Mouse (Mus musculus) forebrain, embryonic 11.5 days (tissue): ENCODE results near the gene Cdk5rap2. TPM values are rescaled to one million over a fixed set of nuclear protein-coding genes. Genes with fewer than 3 reads are reported as not detected.

ENCODE experiments used
- ATAC-seq: fragments of 200-750 bp; cut with Nextera tagmentation; replicated peaks from 2 replicates; pipeline ENCODE4 v1.8.0; 2017; ENCODE audit warnings: moderate TSS enrichment; ENCODE audit not compliant: low FRiP score
- DNase-seq: peaks from one replicate; pipeline ENCODE4 v3.0.0-alpha.2; 2017; ENCODE audit warnings: low spot score
- H3K27ac ChIP-seq: fragments of 300-500 bp; sonication (generic); 2 replicates; pipeline ENCODE4 v1.5.1; 2014; ENCODE audit warnings: low read depth, low read length
- H3K27me3 ChIP-seq: fragments of 300-500 bp; sonication (generic); 2 replicates; pipeline ENCODE4 v1.6.1; 2014; ENCODE audit warnings: mild to moderate bottlenecking, low read length, mixed read lengths; ENCODE audit not compliant: control insufficient read depth, insufficient read depth
- H3K36me3 ChIP-seq: fragments of 300-500 bp; sonication (generic); 2 replicates; pipeline ENCODE4 v1.6.1; 2014; ENCODE audit warnings: mild to moderate bottlenecking, low read length, moderate library complexity, mixed read lengths; ENCODE audit not compliant: control insufficient read depth, insufficient read depth
- H3K4me1 ChIP-seq: fragments of 300-500 bp; sonication (generic); replicated peaks from 2 replicates; pipeline ENCODE4 v1.6.1; 2014; ENCODE audit warnings: low read length, mixed read lengths; ENCODE audit not compliant: control insufficient read depth, insufficient read depth
- H3K4me2 ChIP-seq: fragments of 300-500 bp; sonication (generic); 2 replicates; pipeline ENCODE4 v1.6.1; 2014; ENCODE audit warnings: low read depth, mild to moderate bottlenecking, low read length, moderate library complexity, mixed read lengths; ENCODE audit not compliant: severe bottlenecking
- H3K4me3 ChIP-seq: fragments of 300-500 bp; sonication (generic); 2 replicates; pipeline ENCODE4 v1.5.1; 2014; ENCODE audit warnings: low read depth, low read length
- H3K9ac ChIP-seq: fragments of 300-500 bp; sonication (generic); 2 replicates; pipeline ENCODE4 v1.6.1; 2014; ENCODE audit warnings: low read length
- H3K9me3 ChIP-seq: fragments of 300-500 bp; sonication (generic); 2 replicates; pipeline ENCODE4 v1.6.1; 2016; ENCODE audit warnings: low read length, mixed read lengths; ENCODE audit not compliant: control insufficient read depth
- WGBS: fragments of 180-500 bp; shearing (Covaris S2); extraction: QIAGEN DNeasy Blood & Tissue Kit; methylation state at CpG from one replicate; pipeline ENCODE4 v1.1.7; 2014; 5-methylcytosine and 5-hydroxymethylcytosine counted together
- polyA plus RNA-seq: library from polyadenylated mRNA; unstranded; fragments of >200 nt; fragmentation: Nextera tagmentation; extraction: Ambion mirVana; gene quantifications from 2 replicates; pipeline ENCODE4 v1.2.1, GENCODE M21; 2014

Gene Cdk5rap2
- polyA plus RNA-seq, 1 experiment from 2014 or later, result 25.6 TPM

DNA sequence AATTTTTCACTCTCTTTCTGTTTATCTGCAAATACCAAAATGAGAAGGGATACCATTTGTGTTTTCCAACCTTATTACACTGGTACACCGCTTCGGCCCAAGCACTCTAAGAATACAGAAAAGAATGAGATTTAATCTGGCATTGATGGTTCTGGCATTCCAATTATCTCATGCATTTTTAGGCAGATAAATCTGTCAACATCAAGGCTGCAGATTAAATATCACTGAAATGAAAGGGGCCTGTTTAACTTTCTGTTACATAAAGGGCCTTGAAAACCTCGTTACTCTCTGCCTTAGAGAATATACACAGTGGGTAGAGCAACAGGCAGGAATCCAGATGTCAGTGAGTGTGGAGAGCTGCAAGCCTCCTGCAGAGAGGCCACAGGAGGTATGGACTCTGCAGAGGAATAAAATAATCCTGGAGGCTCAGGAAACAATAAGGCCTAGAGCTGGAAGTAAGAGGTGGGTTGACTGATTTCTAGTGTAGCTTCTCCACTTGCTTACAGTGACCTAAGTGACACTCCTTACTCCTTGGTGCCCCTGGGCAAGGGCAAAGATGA is 166.6 kb downstream of the Cdk5rap2 start:
- no peaks in the 10 kb centered on the region; the same call in 1 of the 2 replicates for H3K36me3 ChIP-seq
- no peak overlapping the region for H3K27ac ChIP-seq
- ATAC-seq (no peak), DNase-seq (no peak)
- no peaks in the 10 kb centered on the region for H3K27me3 ChIP-seq
- no peak overlapping the region for H3K4me3 ChIP-seq
- no peak overlapping the region for H3K9ac ChIP-seq
- no peaks in the 10 kb centered on the region for H3K9me3 ChIP-seq
- H3K4me1 ChIP-seq, result no peaks in the 10 kb centered on the region
- no peak overlapping the region for H3K4me2 ChIP-seq
- WGBS, result 41% methylated on average over 3 of the region's 3 CpGs

DNA sequence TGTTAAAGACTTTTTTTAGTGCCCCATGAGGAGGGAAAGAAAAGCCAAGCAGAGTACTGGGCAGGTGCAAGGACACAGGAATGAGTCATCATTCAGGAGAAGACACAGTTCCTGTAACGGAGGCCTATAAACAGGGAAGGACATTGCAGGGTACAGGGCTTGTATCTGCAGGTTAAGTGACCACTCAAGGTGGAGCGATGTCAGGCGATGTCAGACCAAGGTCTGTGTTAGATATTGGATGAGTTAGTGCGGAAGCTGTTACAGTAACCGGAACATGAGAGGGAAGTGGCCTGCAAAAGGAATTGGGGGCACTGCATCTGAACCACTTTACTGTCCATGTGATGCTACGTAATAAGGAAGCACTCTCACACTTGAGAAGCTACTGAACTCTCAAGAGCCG is 170.5 kb downstream of the Cdk5rap2 start:
- WGBS, result 96% methylated on average over 7 of the region's 7 CpGs
- Histone ChIP-seq H3K36me3 (no peaks in the 10 kb centered on the region; the same call in 1 of the 2 replicates), H3K4me3 (no peak overlapping the region)

DNA sequence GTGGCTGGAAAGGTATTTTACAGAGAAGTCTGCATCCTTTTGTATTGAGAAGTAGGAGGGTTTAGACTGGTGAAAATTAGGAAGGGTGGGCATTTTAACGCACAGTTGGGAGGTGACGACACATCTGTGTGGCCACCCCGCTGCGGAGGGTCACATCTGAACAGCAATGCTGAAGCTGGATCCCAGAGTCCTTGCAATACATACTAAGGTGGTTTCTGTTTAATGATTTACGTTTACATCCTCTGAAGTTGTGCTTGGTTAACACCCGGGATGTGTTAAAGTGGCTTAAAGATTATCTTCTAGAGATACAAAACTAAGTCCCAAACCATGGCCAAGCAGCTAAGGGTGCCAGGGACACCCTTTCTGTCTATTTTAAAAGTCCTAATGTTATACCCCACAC is 171.4 kb downstream of the Cdk5rap2 start:
- H3K4me2 ChIP-seq, result no peak overlapping the region
- no peak for DNase-seq
- no peak for ATAC-seq
- no peaks in the 10 kb centered on the region for H3K27me3 ChIP-seq
- H3K9ac ChIP-seq, result no peak overlapping the region
- WGBS, result 95% methylated on average over 6 of the region's 6 CpGs
- H3K9me3 ChIP-seq, result no peaks in the 10 kb centered on the region
- no peak overlapping the region for H3K4me3 ChIP-seq
- H3K36me3 ChIP-seq, result no peaks in the 10 kb centered on the region; the same call in 1 of the 2 replicates
- no peaks in the 10 kb centered on the region for H3K4me1 ChIP-seq
- H3K27ac ChIP-seq, result no peak overlapping the region

More for the DNA sequence above, 170.5 kb downstream of the Cdk5rap2 start:
- no peak overlapping the region for H3K9ac ChIP-seq
- no peaks in the 10 kb centered on the region for H3K27me3 ChIP-seq
- no peak overlapping the region for H3K4me2 ChIP-seq
- DNase-seq, result no peak
- no peak for ATAC-seq
- H3K4me1 ChIP-seq, result no peaks in the 10 kb centered on the region
- H3K27ac ChIP-seq, result no peak overlapping the region
- no peaks in the 10 kb centered on the region for H3K9me3 ChIP-seq

- H3K9me3 ChIP-seq, result no peaks in the 10 kb centered on the region
- H3K27ac ChIP-seq, result no peak overlapping the region
- 95% methylated on average over 3 of the region's 3 CpGs for WGBS
- no peaks in the 10 kb centered on the region for H3K27me3 ChIP-seq
- no peak overlapping the region for H3K4me3 ChIP-seq
- H3K9ac ChIP-seq, result no peak overlapping the region
- DNase-seq (no peak), ATAC-seq (no peak)
- no peaks in the 10 kb centered on the region for H3K4me1 ChIP-seq
- no peaks in the 10 kb centered on the region; the same call in 1 of the 2 replicates for H3K36me3 ChIP-seq
- H3K4me2 ChIP-seq, result no peak overlapping the region
Measured at GRCm38 (mm10) chr4:70232383-70232782, 177.9 kb downstream of the Cdk5rap2 start.

DNA sequence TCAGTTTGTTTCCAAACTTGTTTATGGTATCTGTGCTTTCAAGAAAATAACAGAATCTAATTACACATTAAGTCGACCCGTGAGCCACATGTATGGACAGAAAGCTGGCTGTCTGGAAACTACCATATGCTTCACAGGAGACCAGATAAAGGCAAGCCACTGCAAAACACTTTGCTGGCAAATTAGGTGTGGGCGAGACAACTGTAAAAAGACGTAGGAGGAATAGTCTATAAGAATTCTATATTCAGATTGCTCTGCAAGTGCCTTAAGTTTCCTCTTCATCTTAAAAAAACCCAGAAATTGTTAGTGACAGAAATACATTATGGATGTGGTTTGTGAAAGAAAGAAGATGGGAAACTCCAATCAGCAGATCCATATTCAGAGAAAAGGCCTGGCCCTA is 180.4 kb downstream of the Cdk5rap2 start:
- Histone ChIP-seq H3K27ac (no peak overlapping the region), H3K4me2 (no peak overlapping the region), H3K27me3 (no peaks in the 10 kb centered on the region), H3K4me1 (no peaks in the 10 kb centered on the region), H3K4me3 (no peak overlapping the region), H3K36me3 (no peaks in the 10 kb centered on the region; the same call in 1 of the 2 replicates), H3K9ac (no peak overlapping the region), H3K9me3 (no peaks in the 10 kb centered on the region)
- ATAC-seq (no peak), DNase-seq (no peak)
- WGBS, result 93% methylated on average over 4 of the region's 4 CpGs

- Histone ChIP-seq H3K27me3 (no peaks in the 10 kb centered on the region), H3K4me3 (no peak overlapping the region), H3K4me2 (no peak overlapping the region), H3K4me1 (no peaks in the 10 kb centered on the region), H3K9ac (no peak overlapping the region), H3K36me3 (no peaks in the 10 kb centered on the region; the same call in 1 of the 2 replicates), H3K9me3 (no peaks in the 10 kb centered on the region), H3K27ac (no peak overlapping the region)
- ATAC-seq, result no peak
- WGBS, result 75% methylated on average over 2 of the region's 2 CpGs
- no peak for DNase-seq
Measured at GRCm38 (mm10) chr4:70228350-70228749, 181.9 kb downstream of the Cdk5rap2 start.

DNA sequence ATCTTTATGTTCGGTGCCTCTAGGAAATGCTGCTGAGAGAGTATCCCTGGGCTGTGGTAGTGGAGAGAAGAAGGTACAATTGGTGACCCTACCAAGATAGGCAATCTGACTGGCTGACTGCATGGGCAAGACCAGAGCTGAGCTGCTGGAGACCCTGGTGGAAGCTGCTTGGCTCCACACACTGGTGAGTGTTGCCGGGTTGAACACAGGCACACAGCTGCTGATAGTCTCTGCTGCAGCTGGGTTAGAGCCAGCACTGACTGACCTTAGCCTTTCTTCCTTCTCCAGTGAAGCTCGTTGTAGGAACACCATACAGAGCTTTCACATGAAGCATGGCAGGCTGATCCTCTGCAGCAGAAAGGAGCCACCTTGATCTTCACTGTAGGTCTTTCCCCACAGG is 182.6 kb downstream of the Cdk5rap2 start:
- Histone ChIP-seq H3K4me3 (no peak overlapping the region), H3K27ac (no peak overlapping the region), H3K4me2 (no peak overlapping the region), H3K9me3 (no peaks in the 10 kb centered on the region), H3K27me3 (no peaks in the 10 kb centered on the region), H3K36me3 (no peaks in the 10 kb centered on the region; the same call in 1 of the 2 replicates), H3K9ac (no peak overlapping the region), H3K4me1 (no peaks in the 10 kb centered on the region)
- DNase-seq, result no peak
- ATAC-seq, result no peak
- WGBS, result 94% methylated on average over 3 of the region's 3 CpGs

DNA sequence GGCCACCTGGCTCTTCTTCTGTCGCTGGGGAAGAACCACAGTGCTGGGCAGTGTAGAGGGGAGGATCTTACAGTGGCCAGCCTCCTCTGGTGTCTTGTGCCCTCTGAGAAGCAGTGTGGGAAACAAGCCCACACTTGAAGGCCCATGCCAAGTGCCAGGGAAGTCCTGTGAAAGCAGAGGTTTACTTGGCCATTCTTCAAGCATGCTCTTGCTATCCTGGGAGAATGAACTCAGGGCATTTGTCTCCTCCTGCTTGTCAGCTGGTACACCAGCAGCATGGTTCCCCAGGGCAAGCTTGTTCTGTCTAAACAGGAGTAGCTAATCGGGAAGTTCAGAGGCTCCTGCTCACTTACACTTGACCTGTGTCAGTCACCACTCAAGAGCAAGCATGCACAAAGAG is 185.7 kb downstream of the Cdk5rap2 start:
- H3K27ac ChIP-seq, result no peak overlapping the region
- peaks cover 3% of the 10 kb centered on the region for H3K36me3 ChIP-seq
- no peak overlapping the region for H3K9ac ChIP-seq
- WGBS, result 88% methylated on average over 2 of the region's 2 CpGs
- H3K9me3 ChIP-seq, result no peaks in the 10 kb centered on the region
- ATAC-seq (no peak), DNase-seq (no peak)
- no peaks in the 10 kb centered on the region for H3K27me3 ChIP-seq
- no peak overlapping the region for H3K4me2 ChIP-seq
- no peak overlapping the region for H3K4me3 ChIP-seq
- no peaks in the 10 kb centered on the region for H3K4me1 ChIP-seq

DNA sequence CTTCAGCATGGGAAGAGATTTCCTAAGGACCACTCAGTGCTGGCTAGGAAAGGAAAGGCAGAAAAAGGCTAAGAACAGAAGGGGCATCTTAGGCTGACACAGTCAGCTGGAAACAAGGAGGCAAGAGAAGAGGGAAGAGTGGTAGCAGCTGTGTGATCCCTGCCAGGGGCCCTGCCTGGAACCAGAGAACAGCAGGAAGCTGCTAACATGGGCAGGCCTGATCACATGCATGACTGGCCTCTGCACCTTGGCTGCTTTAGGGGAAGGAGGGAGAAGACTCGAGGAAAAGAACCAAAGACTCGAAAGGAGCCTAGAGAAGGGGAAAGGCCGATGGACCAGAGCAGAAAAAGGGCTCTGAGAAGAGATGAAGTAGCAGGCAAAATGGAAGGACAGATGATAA is 188.4 kb downstream of the Cdk5rap2 start:
- H3K9me3 ChIP-seq, result no peaks in the 10 kb centered on the region
- no peak for ATAC-seq
- DNase-seq, result no peak
- H3K27me3 ChIP-seq, result no peaks in the 10 kb centered on the region
- no peaks in the 10 kb centered on the region for H3K4me1 ChIP-seq
- H3K4me2 ChIP-seq, result no peak overlapping the region
- peaks cover 3% of the 10 kb centered on the region for H3K36me3 ChIP-seq
- no peak overlapping the region for H3K27ac ChIP-seq
- H3K9ac ChIP-seq, result no peak overlapping the region
- H3K4me3 ChIP-seq, result no peak overlapping the region
- WGBS, result 57% methylated on average over 3 of the region's 3 CpGs
